Mouse (Mus musculus): ENCODE data around the gene Sdhaf2. TPM values are rescaled to one million over a fixed set of nuclear protein-coding genes. Genes with fewer than 3 reads are reported as not detected.

Sdhaf2 gene
- 57.9 and 63.1 TPM in 2 replicates for polyA plus RNA-seq (2015; fragmentation: Nextera tagmentation; extraction: Ambion mirVana)

DNA sequence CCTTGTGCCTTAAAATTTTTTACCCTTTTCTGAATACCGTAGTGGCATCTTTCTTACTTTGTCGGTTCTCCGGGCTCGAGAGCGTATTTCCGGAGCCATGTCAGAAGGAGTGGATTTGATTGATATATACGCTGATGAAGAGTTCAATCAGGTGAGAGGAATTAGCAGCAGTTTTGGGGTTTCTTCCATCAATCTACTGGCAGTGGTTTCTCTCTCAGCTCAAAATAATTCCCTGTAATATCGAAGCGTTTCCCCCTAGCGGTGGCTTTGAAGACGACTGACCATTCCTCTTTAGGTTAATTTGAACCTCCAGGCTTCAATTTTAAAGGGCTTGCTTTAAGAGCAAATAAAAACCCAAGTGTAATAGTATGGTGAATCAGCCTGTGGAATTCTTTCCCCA is at the start of gene Sdhaf2:
Sdhaf2 (minus strand) TSS at position 233 of the 400 bp plus-strand sequence.

GRCm38 (mm10) chr19:10555624-10556510 is 29.9 kb upstream of the Sdhaf2 start, which contains the start of gene Tmem216:
Tmem216 (minus strand) TSS chr19:10556238.

GRCm38 (mm10) chr19:10525106-10525901 is 638 bp downstream of the Sdhaf2 start, which contains the start of gene Cpsf7:
Cpsf7 (plus strand) TSS chr19:10525266.

DNA sequence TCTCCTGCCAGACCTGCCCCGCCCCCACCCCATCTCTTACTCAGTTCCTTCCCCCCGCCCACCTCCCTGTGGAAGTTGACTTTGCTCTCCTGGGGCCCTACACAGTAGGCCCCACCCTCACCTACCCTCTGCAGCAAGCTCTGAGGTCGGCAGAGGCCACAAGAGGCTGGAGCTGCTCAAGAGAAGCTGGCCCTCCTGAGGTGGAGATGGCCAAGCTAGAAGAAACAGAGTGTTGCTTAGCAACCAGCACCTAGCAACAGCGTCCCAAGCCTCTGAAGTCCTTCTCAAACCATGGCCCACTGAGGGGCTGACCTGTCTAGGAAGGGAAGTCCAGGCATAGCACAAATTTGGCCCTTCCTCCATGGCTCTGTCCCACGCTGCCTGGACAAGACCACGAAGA is 43.2 kb downstream of the Sdhaf2 start, which contains the start of gene Ppp1r32:
Ppp1r32 (minus strand) TSS at position 226 of the 400 bp plus-strand sequence.

DNA sequence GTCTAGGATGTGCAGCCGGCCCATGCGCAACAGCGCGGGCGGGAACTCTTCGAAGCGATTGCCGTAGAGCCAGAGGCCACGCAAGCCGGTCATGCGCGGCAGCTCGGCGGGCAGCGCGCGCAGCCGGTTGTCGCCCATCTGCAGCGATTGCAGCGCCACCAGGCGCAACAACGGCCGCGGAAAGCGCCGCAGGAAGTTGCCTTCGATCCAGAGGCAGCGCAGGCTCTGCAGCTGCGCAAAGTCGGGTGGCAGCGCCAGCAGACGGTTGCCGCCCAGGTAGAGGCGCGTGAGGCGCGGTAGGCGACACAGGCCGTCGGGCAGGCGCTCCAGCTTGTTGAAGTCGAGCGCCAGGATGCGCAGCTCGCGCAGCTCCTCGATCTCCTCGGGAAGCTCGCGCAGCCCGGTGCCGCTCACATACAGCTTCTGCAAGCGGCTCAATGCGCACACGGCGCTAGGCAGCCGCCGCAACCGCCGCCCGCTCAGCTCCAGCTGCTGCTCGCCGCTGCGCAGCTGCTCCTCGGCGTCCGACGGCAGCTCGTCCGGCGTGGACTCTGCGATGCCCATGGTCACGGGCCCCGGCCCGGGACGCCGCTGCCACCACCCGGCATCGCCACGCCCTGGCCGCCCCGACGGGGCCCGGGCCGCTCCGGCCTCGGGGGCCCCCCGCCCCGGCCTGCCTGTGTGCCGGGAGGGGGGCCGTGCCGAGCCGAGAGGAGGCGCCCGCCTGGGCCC is 69.0 kb downstream of the Sdhaf2 start, which contains the start of gene Lrrc10b:
Lrrc10b (minus strand) TSS at position 722 of the 732 bp plus-strand sequence.

Other genes starting within 250 kb of the Sdhaf2 start
- gene Dagla, start 221.3 kb downstream of the Sdhaf2 start, polyA plus RNA-seq (2015; fragmentation: Nextera tagmentation; extraction: Ambion mirVana) = 1.7 and 2.6 TPM in 2 replicates
- gene Syt7, start 137.1 kb downstream of the Sdhaf2 start, polyA plus RNA-seq (2015; fragmentation: Nextera tagmentation; extraction: Ambion mirVana) = 5.5 and 7.3 TPM in 2 replicates
- 0.65 and 1.9 TPM in 2 replicates for gene Lrrc10b, start 68.7 kb downstream of the Sdhaf2 start, polyA plus RNA-seq (2015; fragmentation: Nextera tagmentation; extraction: Ambion mirVana)
- not detected in 2 replicates for gene Ppp1r32, start 43.2 kb downstream of the Sdhaf2 start, polyA plus RNA-seq (2015; fragmentation: Nextera tagmentation; extraction: Ambion mirVana)
- gene Cpsf7, start 876 bp downstream of the Sdhaf2 start, polyA plus RNA-seq (2015; fragmentation: Nextera tagmentation; extraction: Ambion mirVana) = 22.1 and 25.6 TPM in 2 replicates
- 32.8 and 45.4 TPM in 2 replicates for gene Tmem216, start 30.1 kb upstream of the Sdhaf2 start, polyA plus RNA-seq (2015; fragmentation: Nextera tagmentation; extraction: Ambion mirVana)
- 13.8 and 18.1 TPM in 2 replicates for gene Cyb561a3, start 51.0 kb upstream of the Sdhaf2 start, polyA plus RNA-seq (2015; fragmentation: Nextera tagmentation; extraction: Ambion mirVana)
- 22.6 and 28.9 TPM in 2 replicates for gene Tmem138, start 51.2 kb upstream of the Sdhaf2 start, polyA plus RNA-seq (2015; fragmentation: Nextera tagmentation; extraction: Ambion mirVana)
- 131 and 176 TPM in 2 replicates for gene Ddb1, start 79.2 kb upstream of the Sdhaf2 start, polyA plus RNA-seq (2015; fragmentation: Nextera tagmentation; extraction: Ambion mirVana)
- 15.3 and 15.4 TPM in 2 replicates for gene Tkfc, start 79.5 kb upstream of the Sdhaf2 start, polyA plus RNA-seq (2015; fragmentation: Nextera tagmentation; extraction: Ambion mirVana)
- 0.79 and 1.2 TPM in 2 replicates for gene Vwce, start 108.1 kb upstream of the Sdhaf2 start, polyA plus RNA-seq (2015; fragmentation: Nextera tagmentation; extraction: Ambion mirVana)
- gene Pga5, start 151.9 kb upstream of the Sdhaf2 start, polyA plus RNA-seq (2015; fragmentation: Nextera tagmentation; extraction: Ambion mirVana) = 2.2 and 49.2 TPM in 2 replicates
- 21.1 and 25.3 TPM in 2 replicates for gene Vps37c, start 162.6 kb upstream of the Sdhaf2 start, polyA plus RNA-seq (2015; fragmentation: Nextera tagmentation; extraction: Ambion mirVana)
- gene Cd5, start 212.9 kb upstream of the Sdhaf2 start, polyA plus RNA-seq (2015; fragmentation: Nextera tagmentation; extraction: Ambion mirVana) = 0.35 TPM in 1 of 2 replicates, not detected in the other

Measured in adrenal gland, postnatal 0 days (tissue).